Mouse (Mus musculus) heart, embryonic 10.5 days (tissue): ENCODE measurements around the gene Pdk2. TPM values are rescaled to one million over a fixed set of nuclear protein-coding genes. Genes with fewer than 3 reads are reported as not detected.

Experiments
- DNase-seq: peaks from one replicate; pipeline ENCODE4 v3.0.0-alpha.2; 2017; ENCODE audit warnings: low spot score
- H3K27ac ChIP-seq: fragments of 300-500 bp; sonication (generic); 2 replicates; pipeline ENCODE4 v1.5.1; 2016; ENCODE audit warnings: mild to moderate bottlenecking
- H3K27me3 ChIP-seq: fragments of 300-500 bp; sonication (generic); 2 replicates; pipeline ENCODE4 v1.6.1; 2016; ENCODE audit warnings: mild to moderate bottlenecking; ENCODE audit not compliant: poor library complexity, insufficient read depth, severe bottlenecking
- H3K36me3 ChIP-seq: fragments of 300-500 bp; sonication (generic); 2 replicates; pipeline ENCODE4 v1.6.1; 2016; ENCODE audit warnings: mild to moderate bottlenecking, moderate library complexity
- H3K4me1 ChIP-seq: fragments of 300-500 bp; sonication (generic); 2 replicates; pipeline ENCODE4 v1.6.1; 2016; ENCODE audit warnings: mild to moderate bottlenecking
- H3K4me3 ChIP-seq: fragments of 300-500 bp; sonication (generic); 2 replicates; pipeline ENCODE4 v1.5.1; 2016; ENCODE audit warnings: mild to moderate bottlenecking, moderate library complexity
- H3K9me3 ChIP-seq: fragments of 300-500 bp; sonication (generic); 2 replicates; pipeline ENCODE4 v1.6.1; 2016; ENCODE audit warnings: mild to moderate bottlenecking, moderate library complexity
- WGBS: fragments of 180-500 bp; shearing (Covaris S2); methylation state at CpG from one replicate; pipeline ENCODE4 v1.1.7; 2016; 5-methylcytosine and 5-hydroxymethylcytosine counted together
- polyA plus RNA-seq: library from polyadenylated mRNA; unstranded; fragments of >200 nt; fragmentation: Nextera tagmentation; extraction: Ambion mirVana; gene quantifications from 2 replicates; pipeline ENCODE4 v1.2.1, GENCODE M21; 2016

The Pdk2 gene
- polyA plus RNA-seq, 1 experiment from 2014 or later = 27.4 TPM

GRCm38 (mm10) chr11:94978947-94979346 lies 62.2 kb downstream of the Pdk2 start:
- WGBS = under 1% methylated on average over 20 of the region's 20 CpGs
- no peaks in the 10 kb centered on the region for H3K36me3 ChIP-seq
- H3K4me1 ChIP-seq = peaks cover 46% of the 10 kb centered on the region
- DNase-seq = peak; percentile 98
- H3K27ac ChIP-seq = peak overlapping the region; percentile 80
- H3K9me3 ChIP-seq = no peaks in the 10 kb centered on the region
- peak overlapping the region; percentile 33 for H3K4me3 ChIP-seq
- H3K27me3 ChIP-seq = no peaks in the 10 kb centered on the region

GRCm38 (mm10) chr11:94978178-94978915 lies 62.8 kb downstream of the Pdk2 start:
- H3K36me3 ChIP-seq = no peaks in the 10 kb centered on the region
- peak; percentile 63 for DNase-seq
- H3K27ac ChIP-seq = peak overlapping the region; percentile 80
- H3K9me3 ChIP-seq = no peaks in the 10 kb centered on the region
- H3K4me3 ChIP-seq = peak overlapping the region; percentile 33
- peaks cover 52% of the 10 kb centered on the region for H3K4me1 ChIP-seq
- H3K27me3 ChIP-seq = no peaks in the 10 kb centered on the region
- 42% methylated on average over 9 of the region's 9 CpGs for WGBS

Other genes with a start within 250 kb of the Pdk2 start
- 146 and 311 TPM in 2 replicates for gene Col1a1, start 105.1 kb downstream of the Pdk2 start, polyA plus RNA-seq
- gene Hils1, start 73.8 kb downstream of the Pdk2 start, polyA plus RNA-seq = 0.22 TPM in 1 of 2 replicates, not detected in the other
- 12.5 and 25.8 TPM in 2 replicates for gene Sgca, start 65.0 kb downstream of the Pdk2 start, polyA plus RNA-seq
- gene Ppp1r9b, start 50.3 kb downstream of the Pdk2 start, polyA plus RNA-seq = 8.5 and 12.5 TPM in 2 replicates
- gene Samd14, start 31.5 kb downstream of the Pdk2 start, polyA plus RNA-seq = 15.1 and 18.8 TPM in 2 replicates
- gene Itga3, start 35.4 kb upstream of the Pdk2 start, polyA plus RNA-seq = 11.5 and 13.8 TPM in 2 replicates
- gene Dlx3, start 78.8 kb upstream of the Pdk2 start, polyA plus RNA-seq = 3.2 and 5.9 TPM in 2 replicates
- gene Dlx4, start 104.9 kb upstream of the Pdk2 start, polyA plus RNA-seq = 0.43 and 1.2 TPM in 2 replicates
- gene Tac4, start 220.2 kb upstream of the Pdk2 start, polyA plus RNA-seq = not detected in 2 replicates